Mouse (Mus musculus) embryonic facial prominence, embryonic 15.5 days (tissue): ENCODE measurements around the gene Bcor. TPM values are rescaled to one million over a fixed set of nuclear protein-coding genes. Genes with fewer than 3 reads are reported as not detected.

Source experiments
- ATAC-seq: fragments of 200-750 bp; cut with Nextera tagmentation; 2 replicates; pipeline ENCODE4 v1.8.0; 2017; ENCODE audit warnings: low read depth, moderate TSS enrichment; ENCODE audit not compliant: insufficient number of reproducible peaks, low FRiP score, low TSS enrichment
- H3K27ac ChIP-seq: fragments of 300-500 bp; sonication (generic); replicated peaks from 2 replicates; pipeline ENCODE4 v1.5.1; 2015; ENCODE audit warnings: mild to moderate bottlenecking, inconsistent platforms
- H3K27me3 ChIP-seq: fragments of 300-500 bp; sonication (generic); 2 replicates; pipeline ENCODE4 v1.6.1; 2015; ENCODE audit warnings: inconsistent platforms
- H3K36me3 ChIP-seq: fragments of 300-500 bp; sonication (generic); 2 replicates; pipeline ENCODE4 v1.6.1; 2015; ENCODE audit warnings: mild to moderate bottlenecking, inconsistent platforms
- H3K4me1 ChIP-seq: fragments of 300-500 bp; sonication (generic); 2 replicates; pipeline ENCODE4 v1.6.1; 2015; ENCODE audit warnings: inconsistent platforms
- H3K4me2 ChIP-seq: fragments of 300-500 bp; sonication (generic); replicated peaks from 2 replicates; pipeline ENCODE4 v1.6.1; 2015; ENCODE audit warnings: mild to moderate bottlenecking, inconsistent platforms
- H3K4me3 ChIP-seq: fragments of 300-500 bp; sonication (generic); replicated peaks from 2 replicates; pipeline ENCODE4 v1.5.1; 2015; ENCODE audit warnings: mild to moderate bottlenecking, inconsistent platforms
- H3K9ac ChIP-seq: fragments of 300-500 bp; sonication (generic); 2 replicates; pipeline ENCODE4 v1.6.1; 2015; ENCODE audit warnings: inconsistent platforms
- H3K9me3 ChIP-seq: fragments of 300-500 bp; sonication (generic); replicated peaks from 2 replicates; pipeline ENCODE4 v1.6.1; 2016; ENCODE audit warnings: inconsistent platforms
- WGBS: fragments of 180-500 bp; shearing (Covaris S2); methylation state at CpG from one replicate; pipeline ENCODE4 v1.1.7; 2015; 5-methylcytosine and 5-hydroxymethylcytosine counted together
- polyA plus RNA-seq: library from polyadenylated mRNA; unstranded; fragments of >200 nt; fragmentation: Nextera tagmentation; extraction: Ambion mirVana; gene quantifications from 2 replicates; pipeline ENCODE4 v1.2.1, GENCODE M21; 2015

Bcor gene
- polyA plus RNA-seq, 1 experiment from 2014 or later = 13.9 TPM

GRCm38 (mm10) chrX:12146263-12146662, 13.9 kb downstream of the Bcor start:
- WGBS = 76% methylated on average over 2 of the region's 2 CpGs
- Histone ChIP-seq H3K27ac (no peak overlapping the region), H3K4me2 (no peak overlapping the region), H3K4me3 (no peak overlapping the region), H3K4me1 (peaks cover 11% of the 10 kb centered on the region), H3K9ac (no peak overlapping the region), H3K27me3 (peaks cover 18% of the 10 kb centered on the region), H3K9me3 (no peaks in the 10 kb centered on the region), H3K36me3 (no peaks in the 10 kb centered on the region)
- ATAC-seq = no peak

- no peak overlapping the region for H3K9ac ChIP-seq
- H3K36me3 ChIP-seq = no peaks in the 10 kb centered on the region
- H3K4me3 ChIP-seq = no peak overlapping the region
- no peak overlapping the region for H3K4me2 ChIP-seq
- WGBS = 63% methylated on average over 5 of the region's 5 CpGs
- H3K4me1 ChIP-seq = peaks cover 10% of the 10 kb centered on the region
- no peak overlapping the region for H3K27ac ChIP-seq
- peaks cover 31% of the 10 kb centered on the region for H3K27me3 ChIP-seq
- H3K9me3 ChIP-seq = no peaks in the 10 kb centered on the region
- ATAC-seq = no peak
These were observed 17.3 kb downstream of the Bcor start for GRCm38 (mm10) chrX:12142832-12143231.

- Histone ChIP-seq H3K4me2 (peak overlapping the region; percentile 53), H3K4me3 (peak overlapping the region; percentile 34), H3K9me3 (no peaks in the 10 kb centered on the region), H3K27me3 (peaks cover 53% of the 10 kb centered on the region), H3K27ac (no peak overlapping the region), H3K9ac (no peak overlapping the region), H3K4me1 (peaks cover 23% of the 10 kb centered on the region), H3K36me3 (no peaks in the 10 kb centered on the region)
- 5% methylated on average over 46 of the region's 51 CpGs for WGBS
- no peak for ATAC-seq
These were observed 19.9 kb downstream of the Bcor start for GRCm38 (mm10) chrX:12140086-12140740.

DNA sequence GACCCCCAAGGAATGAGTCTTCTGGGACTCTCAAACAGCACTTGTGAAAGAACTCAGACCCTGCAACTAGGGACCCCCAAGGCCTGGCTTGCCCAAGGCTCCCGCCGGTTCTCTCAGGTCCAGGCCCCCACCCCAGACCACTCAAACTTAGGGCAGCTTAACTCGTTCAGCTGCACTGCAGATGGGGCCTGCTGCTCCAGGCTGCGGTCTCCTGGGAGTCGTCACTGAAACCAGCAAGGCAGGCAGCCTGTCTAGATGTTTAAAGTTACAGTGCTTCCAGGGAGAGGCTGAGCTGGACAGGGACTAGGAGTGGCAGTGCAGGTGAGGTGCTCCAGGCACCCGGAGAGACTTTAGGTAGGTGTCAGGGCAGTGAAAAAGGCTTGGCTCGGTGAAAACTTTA, 21.9 kb downstream of the Bcor start:
- Histone ChIP-seq H3K27ac (no peak overlapping the region), H3K4me3 (no peak overlapping the region), H3K27me3 (peaks cover 62% of the 10 kb centered on the region), H3K4me1 (peaks cover 38% of the 10 kb centered on the region), H3K9me3 (no peaks in the 10 kb centered on the region), H3K4me2 (no peak overlapping the region), H3K9ac (no peak overlapping the region), H3K36me3 (no peaks in the 10 kb centered on the region)
- 11% methylated on average over 7 of the region's 7 CpGs for WGBS
- ATAC-seq = no peak

GRCm38 (mm10) chrX:12137121-12137521, 23.0 kb downstream of the Bcor start:
- 3% methylated on average over 25 of the region's 25 CpGs for WGBS
- no peak overlapping the region for H3K9ac ChIP-seq
- no peaks in the 10 kb centered on the region for H3K36me3 ChIP-seq
- H3K9me3 ChIP-seq = no peaks in the 10 kb centered on the region
- peak overlapping the region; percentile 71 for H3K4me2 ChIP-seq
- H3K27ac ChIP-seq = no peak overlapping the region
- H3K4me3 ChIP-seq = peak overlapping the region; percentile 41
- ATAC-seq = no peak
- peaks cover 70% of the 10 kb centered on the region for H3K27me3 ChIP-seq
- H3K4me1 ChIP-seq = peaks cover 38% of the 10 kb centered on the region

GRCm38 (mm10) chrX:12136261-12137101, 23.7 kb downstream of the Bcor start:
- H3K27ac ChIP-seq = peak overlapping the region; percentile 72; the same call in 1 of the 2 replicates
- H3K9me3 ChIP-seq = no peaks in the 10 kb centered on the region
- no peaks in the 10 kb centered on the region for H3K36me3 ChIP-seq
- H3K27me3 ChIP-seq = peaks cover 71% of the 10 kb centered on the region
- H3K4me3 ChIP-seq = peak overlapping the region; percentile 41
- ATAC-seq = no peak
- WGBS = 3% methylated on average over 46 of the region's 50 CpGs
- H3K4me2 ChIP-seq = peak overlapping the region; percentile 71
- no peak overlapping the region for H3K9ac ChIP-seq
- peaks cover 38% of the 10 kb centered on the region for H3K4me1 ChIP-seq

GRCm38 (mm10) chrX:12135121-12136111, 24.7 kb downstream of the Bcor start:
- Histone ChIP-seq H3K27me3 (peaks cover 80% of the 10 kb centered on the region), H3K27ac (peak overlapping the region; percentile 84), H3K9me3 (no peaks in the 10 kb centered on the region), H3K36me3 (no peaks in the 10 kb centered on the region), H3K4me2 (peak overlapping the region; percentile 71), H3K9ac (peak overlapping the region; percentile 18; the same call in 1 of the 2 replicates), H3K4me3 (peak overlapping the region; percentile 41), H3K4me1 (peaks cover 42% of the 10 kb centered on the region)
- ATAC-seq = peak; percentile 21; the same call in 1 of the 2 replicates
- 2% methylated on average over 66 of the region's 75 CpGs for WGBS

GRCm38 (mm10) chrX:12134541-12134940, 25.6 kb downstream of the Bcor start:
- Histone ChIP-seq H3K27me3 (peaks cover 80% of the 10 kb centered on the region), H3K9ac (no peak overlapping the region), H3K9me3 (no peaks in the 10 kb centered on the region), H3K4me2 (peak overlapping the region; percentile 71), H3K4me3 (peak overlapping the region; percentile 41; the same call in 1 of the 2 replicates), H3K27ac (peak overlapping the region; percentile 84; the same call in 1 of the 2 replicates), H3K36me3 (no peaks in the 10 kb centered on the region), H3K4me1 (peaks cover 41% of the 10 kb centered on the region)
- 5% methylated on average over 19 of the region's 19 CpGs for WGBS
- peak; percentile 48; the same call in 1 of the 2 replicates for ATAC-seq

DNA sequence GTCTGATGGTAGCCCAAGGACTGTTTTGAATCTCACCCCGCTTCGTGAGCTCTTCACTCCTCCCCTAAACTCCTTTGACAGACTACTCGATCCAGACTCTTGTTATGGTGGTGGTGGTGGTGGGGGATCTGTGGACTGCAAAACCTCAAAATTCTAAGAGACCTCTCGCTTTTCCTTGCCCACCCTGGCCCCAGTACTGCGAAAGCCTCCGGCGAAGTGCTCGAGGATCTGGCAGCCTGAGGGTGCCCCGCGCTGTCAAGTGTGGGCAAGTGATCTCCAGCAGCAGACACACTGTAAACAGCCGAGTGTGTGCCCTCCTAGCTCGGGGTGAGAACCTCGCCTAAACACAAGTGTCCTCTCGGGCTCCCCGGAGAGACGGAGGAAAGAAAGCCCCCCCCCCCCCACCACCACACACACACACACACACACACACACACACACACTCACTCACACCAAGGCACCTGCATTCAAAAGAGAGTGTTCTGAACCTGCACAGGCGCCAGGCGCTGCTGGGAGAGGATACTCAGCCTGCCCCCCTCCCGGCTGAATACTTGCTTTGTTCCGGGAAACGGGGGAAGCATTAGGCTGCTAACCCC, 26.2 kb downstream of the Bcor start:
- WGBS = 6% methylated on average over 17 of the region's 21 CpGs
- Histone ChIP-seq H3K4me2 (peak overlapping the region; percentile 71), H3K27me3 (peaks cover 83% of the 10 kb centered on the region), H3K4me3 (peak overlapping the region; percentile 41), H3K36me3 (no peaks in the 10 kb centered on the region), H3K4me1 (peaks cover 47% of the 10 kb centered on the region), H3K9me3 (no peaks in the 10 kb centered on the region), H3K9ac (no peak overlapping the region), H3K27ac (peak overlapping the region; percentile 84)
- ATAC-seq = no peak

- WGBS = 2% methylated on average over 35 of the region's 49 CpGs
- H3K4me3 ChIP-seq = peak overlapping the region; percentile 32
- peak; percentile 16; the same call in 1 of the 2 replicates for ATAC-seq
- no peak overlapping the region for H3K9ac ChIP-seq
- peaks cover 52% of the 10 kb centered on the region for H3K4me1 ChIP-seq
- H3K27ac ChIP-seq = peak overlapping the region; percentile 58
- no peaks in the 10 kb centered on the region for H3K36me3 ChIP-seq
- H3K9me3 ChIP-seq = no peaks in the 10 kb centered on the region
- peak overlapping the region; percentile 71 for H3K4me2 ChIP-seq
- H3K27me3 ChIP-seq = peaks cover 85% of the 10 kb centered on the region
These were observed 26.8 kb downstream of the Bcor start for GRCm38 (mm10) chrX:12133178-12133835.
